Mouse (Mus musculus): ENCODE measurements around the gene Gm36245. TPM values are rescaled to one million over a fixed set of nuclear protein-coding genes. Genes with fewer than 3 reads are reported as not detected.
"Not testable (repeated sequence)": the region's sequence is repeated elsewhere in the genome, so short reads cannot be mapped to it uniquely, and the experiment has no call there.

Gm36245 gene
- polyA plus RNA-seq, 1 experiment from 2014 or later: not detected

DNA sequence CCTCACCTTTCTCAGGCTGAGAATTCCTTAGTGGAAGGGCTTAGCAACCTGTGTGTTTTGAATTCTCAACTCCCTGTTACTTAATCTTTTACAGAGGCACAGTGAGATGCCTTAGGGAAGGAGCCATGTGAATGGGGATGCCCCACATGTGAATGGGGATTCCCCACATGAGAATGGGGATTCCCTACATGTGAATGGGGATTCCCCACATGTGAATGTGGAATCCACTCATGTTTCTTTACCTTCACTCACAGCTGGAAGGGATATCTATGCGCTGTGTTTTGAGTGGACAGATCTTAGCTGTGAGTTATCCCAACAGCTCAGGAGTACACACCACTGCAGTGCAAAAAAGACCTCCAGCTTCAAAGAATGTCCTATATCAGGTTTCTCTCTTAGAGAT lies 25.7 kb downstream of the Gm36245 start:
- no peaks in the 10 kb centered on the region for H3K4me1 ChIP-seq
- no peak for ATAC-seq (ENCODE audit: insufficient number of reproducible peaks, insufficient read depth, low FRiP score, low TSS enrichment, low read depth)
- H3K9me3 ChIP-seq: no peaks in the 10 kb centered on the region

DNA sequence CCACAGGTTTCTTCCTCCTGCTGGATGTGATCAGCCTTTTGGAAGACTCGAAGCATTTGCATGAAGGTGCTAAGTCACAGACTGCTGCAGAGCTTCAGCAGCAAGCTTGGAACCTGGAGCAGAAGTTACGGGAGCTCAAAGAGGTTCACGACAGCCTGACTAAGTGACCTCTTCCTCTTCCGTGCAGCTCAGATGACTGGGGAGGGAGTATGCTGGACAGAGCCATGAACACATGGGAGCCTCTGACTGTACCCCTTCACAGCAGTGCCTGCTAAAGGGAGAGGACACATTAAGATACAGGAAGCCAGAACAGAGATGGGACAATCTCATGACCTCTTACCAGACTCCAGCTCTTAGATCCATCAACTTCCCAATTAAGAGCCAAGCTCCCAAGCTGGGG lies 27.4 kb downstream of the Gm36245 start:
- H3K36me3 ChIP-seq, H3K4me1 ChIP-seq: not testable (repeated sequence)

More for the DNA sequence above, 25.7 kb downstream of the Gm36245 start:
- Histone ChIP-seq H3K9ac (no peak overlapping the region), H3K27ac (no peak overlapping the region), H3K36me3 (no peaks in the 10 kb centered on the region), H3K27me3 (no peaks in the 10 kb centered on the region), H3K4me3 (no peak overlapping the region), H3K4me2 (no peak overlapping the region)
- 80% methylated on average over 1 of the region's 1 CpGs for WGBS

DNA sequence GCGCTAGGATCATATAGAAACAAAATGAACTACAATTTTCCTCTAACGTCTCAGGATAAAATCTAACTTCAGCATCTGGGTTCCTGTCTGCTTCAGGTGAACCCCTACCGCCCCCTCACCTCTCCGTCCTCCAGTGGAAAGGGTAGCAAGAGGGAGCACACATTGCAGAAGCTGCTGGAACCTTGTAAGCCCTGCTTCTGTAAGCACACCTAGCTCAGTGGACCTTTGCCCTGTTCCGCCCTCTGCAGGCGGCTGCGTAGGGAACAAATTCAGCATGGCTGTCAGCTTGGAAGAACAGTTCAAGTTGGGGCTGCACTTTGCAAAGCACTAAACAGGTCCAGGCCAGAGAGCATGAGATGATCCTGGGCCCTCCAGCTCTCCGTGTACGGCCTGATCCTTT lies 29.6 kb downstream of the Gm36245 start:
- 44% methylated on average over 9 of the region's 9 CpGs for WGBS
- H3K4me3 ChIP-seq; H3K36me3 ChIP-seq; H3K4me2 ChIP-seq; H3K27me3 ChIP-seq; H3K27ac ChIP-seq; H3K4me1 ChIP-seq; H3K9me3 ChIP-seq; ATAC-seq (ENCODE audit: insufficient number of reproducible peaks, insufficient read depth, low FRiP score, low TSS enrichment, low read depth); H3K9ac ChIP-seq: not testable (repeated sequence)

More for the DNA sequence above, 27.4 kb downstream of the Gm36245 start:
- H3K9ac ChIP-seq; ATAC-seq (ENCODE audit: insufficient number of reproducible peaks, insufficient read depth, low FRiP score, low TSS enrichment, low read depth); H3K27ac ChIP-seq; H3K4me3 ChIP-seq; H3K9me3 ChIP-seq; H3K27me3 ChIP-seq; H3K4me2 ChIP-seq: not testable (repeated sequence)
- WGBS: 74% methylated on average over 4 of the region's 4 CpGs

DNA sequence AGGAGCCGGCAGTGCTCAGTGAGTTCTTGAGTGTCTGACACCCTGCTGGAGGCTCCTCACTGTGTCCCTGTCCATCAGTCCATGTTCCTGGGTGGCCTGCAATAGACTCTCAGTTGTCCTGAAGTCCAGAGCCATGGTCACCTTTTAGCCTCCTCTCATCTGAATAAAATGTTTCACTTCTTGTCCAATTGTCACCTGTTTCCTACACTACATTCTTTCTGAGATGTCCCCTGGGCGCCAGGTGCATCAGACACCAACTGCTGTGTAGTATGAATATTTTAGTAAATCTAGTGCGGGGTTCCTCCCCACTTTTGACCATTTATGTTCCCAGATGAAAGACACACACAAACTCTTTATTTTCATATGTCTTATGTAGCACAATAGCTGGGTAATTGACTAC lies 30.8 kb downstream of the Gm36245 start:
- H3K4me2 ChIP-seq; H3K9ac ChIP-seq; H3K4me1 ChIP-seq; ATAC-seq (ENCODE audit: insufficient number of reproducible peaks, insufficient read depth, low FRiP score, low TSS enrichment, low read depth); H3K4me3 ChIP-seq; H3K36me3 ChIP-seq; H3K27ac ChIP-seq; H3K9me3 ChIP-seq; H3K27me3 ChIP-seq: not testable (repeated sequence)
- 76% methylated on average over 3 of the region's 3 CpGs for WGBS

DNA sequence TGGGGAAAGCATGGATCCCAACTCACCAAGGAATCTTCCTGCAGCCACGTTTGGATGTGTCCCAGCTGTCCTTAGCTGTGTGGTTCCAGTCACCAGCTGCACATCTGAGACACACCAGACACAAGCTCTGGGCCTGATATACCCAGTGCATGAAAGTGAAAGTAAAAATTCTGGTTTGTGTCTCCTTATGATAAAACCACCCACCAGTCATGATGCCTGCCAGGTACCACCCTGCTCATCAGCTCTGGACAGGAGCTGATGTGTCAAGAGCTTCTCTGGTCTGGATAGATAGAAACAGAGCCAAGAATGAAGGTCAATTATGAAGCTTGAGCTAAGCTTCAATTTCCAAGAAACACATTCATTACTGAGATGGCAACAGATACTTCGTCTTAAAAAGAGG lies 44.1 kb downstream of the Gm36245 start, which contains the start of gene Apol11b:
Gene Apol11b (minus strand): TSS at position 111 of the 400 bp plus-strand sequence.
- not testable (repeated sequence) for ATAC-seq (ENCODE audit: insufficient number of reproducible peaks, insufficient read depth, low FRiP score, low TSS enrichment, low read depth); H3K36me3 ChIP-seq; H3K4me1 ChIP-seq; H3K27ac ChIP-seq; H3K27me3 ChIP-seq; H3K4me3 ChIP-seq; H3K9ac ChIP-seq; H3K9me3 ChIP-seq; H3K4me2 ChIP-seq
- WGBS: 67% methylated on average over 2 of the region's 2 CpGs

DNA sequence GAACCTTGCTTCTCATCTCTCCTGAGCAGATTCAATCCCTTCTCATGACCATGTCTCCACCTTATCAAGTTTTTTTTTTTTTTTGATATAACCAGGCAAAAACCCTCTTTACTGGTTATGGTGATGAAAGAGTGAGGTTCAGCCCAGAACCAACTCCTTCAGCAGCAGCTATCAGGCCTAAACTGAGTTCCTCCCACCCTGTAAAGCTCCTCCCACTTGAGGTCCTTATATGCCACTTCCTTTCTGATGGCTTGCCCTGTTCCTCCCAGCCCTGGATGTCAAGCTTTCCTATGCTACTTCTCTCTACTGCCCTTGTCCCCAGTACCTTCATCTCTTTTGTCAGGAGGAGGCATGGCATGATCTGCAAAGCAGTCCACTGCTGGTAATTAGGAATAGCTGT lies 52.1 kb downstream of the Gm36245 start:
- H3K27me3 ChIP-seq; H3K4me1 ChIP-seq; H3K4me3 ChIP-seq; H3K9ac ChIP-seq; H3K27ac ChIP-seq; H3K9me3 ChIP-seq; ATAC-seq (ENCODE audit: insufficient number of reproducible peaks, insufficient read depth, low FRiP score, low TSS enrichment, low read depth); H3K4me2 ChIP-seq; H3K36me3 ChIP-seq: not testable (repeated sequence)

Other genes starting within 250 kb of the Gm36245 start
- gene Apol7a, start 200.1 kb upstream of the Gm36245 start, polyA plus RNA-seq (2015; fragmentation: Nextera tagmentation; extraction: Ambion mirVana): not detected in 2 replicates
- 0.15 TPM in 1 of 2 replicates, not detected in the other for gene Apol9a, start 188.1 kb upstream of the Gm36245 start, polyA plus RNA-seq (2015; fragmentation: Nextera tagmentation; extraction: Ambion mirVana)
- not detected in 2 replicates for gene Apol7b, start 151.8 kb upstream of the Gm36245 start, polyA plus RNA-seq (2015; fragmentation: Nextera tagmentation; extraction: Ambion mirVana)
- 0.08 TPM in 1 of 2 replicates, not detected in the other for gene Apol10a, start 122.2 kb upstream of the Gm36245 start, polyA plus RNA-seq (2015; fragmentation: Nextera tagmentation; extraction: Ambion mirVana)
- gene Apol11a, start 91.0 kb upstream of the Gm36245 start, polyA plus RNA-seq (2015; fragmentation: Nextera tagmentation; extraction: Ambion mirVana): not detected in 2 replicates
- not detected in 2 replicates for gene Apol7c, start 65.9 kb upstream of the Gm36245 start, polyA plus RNA-seq (2015; fragmentation: Nextera tagmentation; extraction: Ambion mirVana)
- not detected in 2 replicates for gene 1700025B11Rik, start 37.4 kb upstream of the Gm36245 start, polyA plus RNA-seq (2015; fragmentation: Nextera tagmentation; extraction: Ambion mirVana)
- not detected in 2 replicates for gene Apol10b, start 3.1 kb upstream of the Gm36245 start, polyA plus RNA-seq (2015; fragmentation: Nextera tagmentation; extraction: Ambion mirVana)
- gene Apol11b, start 44.0 kb downstream of the Gm36245 start, polyA plus RNA-seq (2015; fragmentation: Nextera tagmentation; extraction: Ambion mirVana): 0.10 TPM in 1 of 2 replicates, not detected in the other
- gene Apol7e, start 99.6 kb downstream of the Gm36245 start, polyA plus RNA-seq (2015; fragmentation: Nextera tagmentation; extraction: Ambion mirVana): not detected in 2 replicates
- gene Apol9b, start 129.8 kb downstream of the Gm36245 start, polyA plus RNA-seq (2015; fragmentation: Nextera tagmentation; extraction: Ambion mirVana): not detected in 2 replicates
- 0.22 and 0.32 TPM in 2 replicates for gene Apol8, start 157.7 kb downstream of the Gm36245 start, polyA plus RNA-seq (2015; fragmentation: Nextera tagmentation; extraction: Ambion mirVana)
- gene Myh9, start 242.9 kb downstream of the Gm36245 start, polyA plus RNA-seq (2015; fragmentation: Nextera tagmentation; extraction: Ambion mirVana): 36.2 and 41.0 TPM in 2 replicates